Mouse (Mus musculus): ENCODE measurements around the gene Saa1. TPM values are rescaled to one million over a fixed set of nuclear protein-coding genes. Genes with fewer than 3 reads are reported as not detected.

The Saa1 gene
- total RNA-seq, 4 experiments from 2014 or later = not detected

- DNase-seq (ENCODE audit: low spot score in 2 of 2) = no peak
These were observed 24.0 kb downstream of the Saa1 start for GRCm38 (mm10) chr7:46718591-46719270.

- DNase-seq (ENCODE audit: low spot score in 2 of 2) = no peak
These were observed 25.9 kb downstream of the Saa1 start for GRCm38 (mm10) chr7:46716897-46717296.

- DNase-seq (ENCODE audit: low spot score in 2 of 2) = no peak
These were observed 27.2 kb downstream of the Saa1 start, which contains the start of gene Saa3 for GRCm38 (mm10) chr7:46715600-46715999. TSS of gene Saa3 (minus strand) at chr7:46715700.

GRCm38 (mm10) chr7:46714518-46714917 lies 28.3 kb downstream of the Saa1 start:
- DNase-seq (ENCODE audit: low spot score in 2 of 2) = no peak

- DNase-seq (ENCODE audit: low spot score in 2 of 2) = no peak
These were observed 30.5 kb downstream of the Saa1 start for GRCm38 (mm10) chr7:46712250-46712649.

- peak; percentile 49 to 71 for DNase-seq (ENCODE audit: low spot score in 2 of 2)
These were observed 32.4 kb downstream of the Saa1 start, which contains the start of gene Saal1 for GRCm38 (mm10) chr7:46710390-46710844. TSS of gene Saal1 (minus strand) at chr7:46710680.

- DNase-seq (ENCODE audit: low spot score in 2 of 2) = no peak
These were observed 42.2 kb downstream of the Saa1 start for GRCm38 (mm10) chr7:46700521-46701025.

GRCm38 (mm10) chr7:46696754-46697153 lies 46.0 kb downstream of the Saa1 start:
- DNase-seq (ENCODE audit: low spot score in 2 of 2) = no peak

Other genes with a start within 250 kb of the Saa1 start
- gene Sergef, start 103.2 kb downstream of the Saa1 start, total RNA-seq (2022) = 1 to 10 TPM; 1.5 to 3.8 (median 3.1) TPM
- gene Tph1, start 70.4 kb downstream of the Saa1 start, total RNA-seq (2022) = under 1 TPM; 0.29 to 0.85 (median 0.39) TPM
- gene Saal1, start 32.3 kb downstream of the Saa1 start, total RNA-seq (2022) = 1 to 10 TPM; 2.5 to 3.7 (median 3.4) TPM
- not detected for gene Saa3, start 27.3 kb downstream of the Saa1 start, total RNA-seq (2022)
- gene Saa4, start 10.4 kb downstream of the Saa1 start, total RNA-seq (2022) = not detected
- not detected for gene Saa2, start 8.8 kb upstream of the Saa1 start, total RNA-seq (2022)
- 10 to 100 TPM; 12.2 to 17.4 (median 14.0) TPM for gene Hps5, start 53.1 kb upstream of the Saa1 start, total RNA-seq (2022)
- gene Gtf2h1, start 53.1 kb upstream of the Saa1 start, total RNA-seq (2022) = 10 to 100 TPM; 14.7 to 18.4 (median 16.6) TPM
- 1,000 to 10,000 TPM; 2,911 to 3,222 (median 3,007) TPM for gene Ldha, start 98.5 kb upstream of the Saa1 start, total RNA-seq (2022)
- gene Ldhc, start 118.2 kb upstream of the Saa1 start, total RNA-seq (2022) = not detected
- gene Tsg101, start 177.0 kb upstream of the Saa1 start, total RNA-seq (2022) = 10 to 100 TPM; 50.3 to 64.8 (median 57.9) TPM
- gene Uevld, start 215.5 kb upstream of the Saa1 start, total RNA-seq (2022) = 10 to 100 TPM; 10.8 to 18.9 (median 12.1) TPM
- gene Gm9999, start 240.6 kb upstream of the Saa1 start, total RNA-seq (2022) = not detected